Mouse (Mus musculus) spleen, postnatal 36 days (tissue): Measurements from ENCODE around the gene Tmem158.

Experiments
- DNase-seq, 2 experiments: peaks; one replicate each; pipeline ENCODE4 v3.0.0; 2022; ENCODE audit warnings: low spot score in 2 of 2, mixed read lengths in 1 of 2

The Tmem158 gene

DNA sequence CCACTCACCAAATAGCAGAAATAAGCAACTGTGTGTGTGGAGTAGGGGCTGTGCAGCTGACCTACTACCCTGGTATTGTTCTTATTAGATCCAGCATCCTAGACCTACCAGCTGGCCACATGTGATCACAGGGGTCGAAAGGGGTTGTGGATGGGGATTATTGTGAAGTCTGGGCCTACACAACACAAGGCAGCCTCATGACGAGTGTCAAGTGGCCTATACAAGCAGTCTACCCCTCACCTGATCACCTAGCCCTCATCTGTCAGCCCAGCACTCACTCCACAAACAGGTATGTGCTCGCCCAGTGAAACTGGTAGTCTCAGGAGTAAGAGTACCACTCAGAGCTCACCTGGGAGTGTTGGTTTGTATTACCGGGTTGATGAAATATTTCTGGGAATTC lies 15.4 kb downstream of the Tmem158 start:
- DNase-seq, result no peak

GRCm38 (mm10) chr9:123243988-123244387 lies 16.6 kb downstream of the Tmem158 start:
- no peak for DNase-seq

GRCm38 (mm10) chr9:123241191-123241590 lies 19.4 kb downstream of the Tmem158 start:
- no peak for DNase-seq

DNA sequence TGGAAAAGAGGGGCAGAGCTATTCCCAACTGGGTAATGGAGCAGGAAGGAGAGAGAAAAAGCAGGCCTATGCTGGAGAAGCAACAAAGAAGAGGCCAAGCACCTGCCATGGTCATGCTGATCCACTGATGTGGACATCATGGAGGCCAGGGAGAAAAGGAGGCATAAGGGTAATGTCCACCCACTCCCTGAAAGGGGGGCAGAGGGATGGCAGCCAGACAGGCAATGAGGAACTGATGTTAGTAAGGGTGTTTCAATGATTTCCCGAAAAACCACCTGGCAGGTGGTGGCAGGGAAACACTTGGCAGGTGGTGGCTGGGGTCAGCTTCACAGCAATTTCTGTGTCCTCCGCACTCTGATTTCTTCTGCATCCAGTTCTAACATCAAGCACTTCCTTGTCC lies 19.8 kb downstream of the Tmem158 start:
- no peak for DNase-seq

DNA sequence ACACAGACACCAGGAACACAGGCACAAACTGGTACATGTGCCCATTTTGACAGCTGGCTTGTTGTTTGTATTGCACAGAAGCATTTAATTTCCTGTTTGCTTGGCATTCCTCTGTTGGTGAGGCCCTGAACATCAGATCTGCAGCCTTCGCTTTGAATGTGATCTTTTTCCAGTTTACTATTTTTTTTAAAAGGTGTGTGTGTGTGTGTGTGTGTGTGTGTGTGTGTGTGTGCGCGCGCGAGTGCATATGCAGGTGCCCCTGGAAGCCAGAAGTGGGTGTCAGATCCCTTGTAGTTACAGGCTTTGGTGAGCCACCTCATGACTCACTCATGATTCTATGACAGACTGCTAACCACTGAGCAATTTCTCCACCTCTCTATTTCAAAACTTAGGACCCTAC lies 20.3 kb downstream of the Tmem158 start:
- no peak for DNase-seq

DNA sequence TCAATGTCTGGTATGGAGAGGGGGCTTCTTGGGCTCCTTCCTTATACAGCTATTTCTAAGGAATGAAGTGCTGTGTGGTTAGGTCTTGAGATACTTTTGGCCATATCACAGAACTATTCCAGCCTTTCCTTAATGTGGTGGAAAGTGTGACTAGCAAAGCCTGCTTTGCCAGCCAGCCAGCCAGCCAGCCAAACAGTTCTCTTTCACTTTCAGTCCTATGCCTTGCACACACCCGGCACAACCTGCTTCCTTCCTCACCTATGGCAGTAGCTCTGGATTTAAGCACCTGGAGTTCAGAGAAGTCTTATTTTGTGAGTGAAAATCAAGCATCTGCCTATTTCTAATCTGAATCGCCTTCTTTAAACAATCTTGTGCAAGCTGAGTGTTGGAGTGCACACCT lies 20.9 kb downstream of the Tmem158 start:
- no peak for DNase-seq

DNA sequence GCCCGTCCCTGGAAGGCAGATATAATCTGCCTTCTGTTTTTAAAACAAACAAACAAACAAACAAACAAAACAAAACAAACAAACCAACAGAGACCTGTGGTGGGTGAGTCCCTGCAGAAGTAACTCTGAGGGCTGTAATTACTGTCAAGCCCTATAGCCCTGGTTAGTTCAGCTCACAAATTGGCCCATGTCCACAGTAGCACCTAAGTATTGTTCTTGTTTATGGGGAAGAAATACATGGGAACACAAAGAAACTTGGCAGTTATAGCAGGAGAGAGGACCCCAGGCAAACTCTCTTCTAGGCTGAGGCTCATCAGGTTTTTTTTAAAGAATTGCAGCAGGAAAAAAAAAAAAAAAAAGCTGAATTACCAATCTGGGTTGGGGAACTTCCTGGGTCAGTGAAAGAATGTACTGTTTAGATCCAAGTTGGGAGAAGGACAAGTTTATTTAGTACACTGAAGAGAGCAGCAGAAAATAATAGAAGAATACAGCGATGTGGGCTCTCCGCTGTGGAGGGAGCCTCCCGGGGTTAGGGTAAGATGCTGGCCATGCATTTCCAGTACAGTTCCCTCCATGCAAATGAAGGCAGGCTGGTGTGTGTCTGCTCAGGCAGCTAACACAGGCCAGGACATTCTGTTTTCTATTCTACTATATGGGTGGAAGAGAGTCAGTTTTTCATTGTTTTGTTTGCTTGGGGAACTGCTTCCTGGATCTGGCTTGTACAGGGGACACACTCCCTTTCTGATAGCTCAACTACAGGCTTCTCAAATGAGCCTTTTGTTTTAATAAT lies 22.1 kb downstream of the Tmem158 start:
- DNase-seq, result no peak

DNA sequence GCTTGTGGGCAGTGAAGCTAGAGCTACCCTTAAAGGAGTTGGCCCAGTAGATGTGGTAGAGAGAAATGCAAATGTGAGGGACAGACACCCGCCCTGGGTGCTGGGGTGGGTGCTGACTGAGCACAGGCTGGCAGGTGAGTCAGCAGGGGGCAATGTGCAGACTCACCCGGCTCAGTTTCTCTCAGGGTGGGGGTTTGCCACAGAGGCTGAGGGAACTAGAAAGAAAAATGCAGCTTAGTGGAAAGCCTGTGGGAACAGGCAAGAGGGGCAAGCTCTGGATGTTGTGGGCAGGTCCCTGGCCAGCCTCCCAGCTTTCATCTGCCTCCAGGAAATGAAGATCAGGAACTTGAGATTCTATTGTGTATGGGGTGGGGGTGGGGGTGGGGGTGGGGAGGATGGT lies 22.8 kb downstream of the Tmem158 start:
- no peak for DNase-seq

- no peak for DNase-seq
Observed at GRCm38 (mm10) chr9:123235621-123236020, 24.9 kb downstream of the Tmem158 start.

- DNase-seq, result no peak
Observed at GRCm38 (mm10) chr9:123229826-123230225, 30.7 kb downstream of the Tmem158 start.

DNA sequence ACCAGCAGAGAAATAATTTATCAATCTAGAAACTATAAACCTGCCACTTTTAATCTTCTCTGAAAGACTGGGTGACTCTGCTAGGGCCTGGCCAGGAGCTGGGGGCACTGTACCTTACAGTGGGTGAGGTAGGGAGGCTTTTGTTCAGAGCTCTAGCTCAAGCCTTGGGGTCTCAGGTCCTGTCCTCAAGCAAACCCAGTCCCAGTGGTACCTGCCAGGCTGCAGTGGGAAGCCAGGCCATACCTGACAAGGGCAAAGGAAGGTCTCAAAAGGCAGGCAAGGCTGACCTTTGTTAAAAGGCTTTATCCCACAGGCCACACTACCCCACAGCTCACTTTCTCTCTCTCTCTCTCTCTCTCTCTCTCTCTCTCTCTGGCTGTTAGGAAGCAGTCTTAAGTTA lies 31.9 kb downstream of the Tmem158 start:
- DNase-seq, result no peak

DNA sequence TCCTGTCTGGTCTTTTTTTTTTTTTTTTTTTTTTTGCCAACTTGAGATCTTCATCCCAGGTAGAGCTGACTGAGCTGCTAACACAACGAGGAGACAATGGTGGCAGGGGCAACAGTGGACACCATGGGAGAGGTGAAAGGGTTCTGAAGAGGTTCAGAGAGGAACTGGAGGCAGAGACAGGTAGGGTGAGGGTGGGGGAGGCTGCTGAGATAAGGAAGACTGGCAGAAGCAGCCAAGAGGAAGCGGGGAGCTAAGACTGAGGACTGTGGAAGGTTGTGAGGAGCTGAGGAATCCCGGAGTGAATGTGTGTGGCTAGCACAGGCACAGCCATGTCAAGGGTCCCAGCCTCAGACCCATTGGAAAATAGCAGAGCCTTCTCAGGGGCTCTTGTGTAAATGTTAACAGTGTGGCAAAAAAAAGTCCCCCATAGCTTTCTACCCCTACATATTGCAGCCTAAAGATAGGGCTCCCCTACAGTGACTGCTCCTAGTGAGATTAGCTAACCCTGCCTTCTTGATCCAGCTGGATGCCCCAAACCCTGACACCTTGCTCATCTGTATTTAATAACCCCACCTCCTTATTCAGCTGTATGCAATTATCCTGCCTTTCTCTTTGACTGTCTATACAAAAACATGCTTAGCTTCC lies 33.3 kb downstream of the Tmem158 start:
- DNase-seq, result no peak

GRCm38 (mm10) chr9:123224863-123225431 lies 35.6 kb downstream of the Tmem158 start:
- no peak for DNase-seq

- no peak for DNase-seq
Observed at GRCm38 (mm10) chr9:123219826-123220225, 40.7 kb downstream of the Tmem158 start.

DNA sequence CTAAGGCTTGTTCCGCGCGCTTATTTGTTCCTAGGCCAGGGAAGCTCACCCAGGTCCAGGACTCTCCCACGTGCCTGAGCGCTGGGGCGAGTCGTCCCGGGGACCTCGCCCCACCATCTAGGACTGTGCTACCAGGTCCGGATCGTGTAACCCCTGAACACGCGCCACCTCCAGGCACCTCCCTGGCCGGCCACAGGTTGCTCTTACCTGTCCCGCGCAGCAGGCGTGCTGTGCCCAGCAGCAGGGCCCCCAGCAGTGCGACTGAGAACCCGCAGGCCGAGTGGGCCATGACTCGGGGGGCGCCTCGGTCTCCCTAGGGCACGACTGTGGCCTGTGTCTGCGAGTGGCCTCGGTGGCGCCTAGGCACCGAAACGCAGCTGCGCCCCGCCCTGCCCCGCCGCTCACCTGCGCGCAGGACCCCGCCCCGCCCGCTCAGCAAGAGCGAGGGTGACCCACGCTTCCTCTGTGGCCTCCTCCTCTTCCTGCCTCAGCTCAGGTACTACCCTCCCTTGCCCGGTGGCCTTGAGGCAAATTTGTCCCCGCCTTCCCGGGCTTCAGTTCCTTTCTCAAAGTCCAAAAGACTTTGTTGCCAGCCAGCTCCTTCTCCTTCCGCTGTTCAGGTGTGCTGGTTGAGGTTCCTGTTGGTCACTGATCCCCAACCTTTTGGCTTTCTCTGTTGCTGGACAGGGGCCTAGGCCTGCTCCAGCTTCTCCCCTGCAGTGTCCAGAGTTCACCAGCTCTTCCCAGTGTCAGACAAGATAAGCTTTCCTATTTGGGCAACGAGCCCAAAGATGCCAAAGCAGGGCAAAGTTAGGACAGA lies 44.7 kb downstream of the Tmem158 start, which contains the start of gene Cdcp1:
Gene Cdcp1 (minus strand): TSS at position 418 of the 820 bp plus-strand sequence.
- no peak for DNase-seq

- no peak for DNase-seq
Observed at GRCm38 (mm10) chr9:123213371-123213770, 47.2 kb downstream of the Tmem158 start.
